ENCODE assay signal across 1 mouse cellular context in the genomic region with DNA sequence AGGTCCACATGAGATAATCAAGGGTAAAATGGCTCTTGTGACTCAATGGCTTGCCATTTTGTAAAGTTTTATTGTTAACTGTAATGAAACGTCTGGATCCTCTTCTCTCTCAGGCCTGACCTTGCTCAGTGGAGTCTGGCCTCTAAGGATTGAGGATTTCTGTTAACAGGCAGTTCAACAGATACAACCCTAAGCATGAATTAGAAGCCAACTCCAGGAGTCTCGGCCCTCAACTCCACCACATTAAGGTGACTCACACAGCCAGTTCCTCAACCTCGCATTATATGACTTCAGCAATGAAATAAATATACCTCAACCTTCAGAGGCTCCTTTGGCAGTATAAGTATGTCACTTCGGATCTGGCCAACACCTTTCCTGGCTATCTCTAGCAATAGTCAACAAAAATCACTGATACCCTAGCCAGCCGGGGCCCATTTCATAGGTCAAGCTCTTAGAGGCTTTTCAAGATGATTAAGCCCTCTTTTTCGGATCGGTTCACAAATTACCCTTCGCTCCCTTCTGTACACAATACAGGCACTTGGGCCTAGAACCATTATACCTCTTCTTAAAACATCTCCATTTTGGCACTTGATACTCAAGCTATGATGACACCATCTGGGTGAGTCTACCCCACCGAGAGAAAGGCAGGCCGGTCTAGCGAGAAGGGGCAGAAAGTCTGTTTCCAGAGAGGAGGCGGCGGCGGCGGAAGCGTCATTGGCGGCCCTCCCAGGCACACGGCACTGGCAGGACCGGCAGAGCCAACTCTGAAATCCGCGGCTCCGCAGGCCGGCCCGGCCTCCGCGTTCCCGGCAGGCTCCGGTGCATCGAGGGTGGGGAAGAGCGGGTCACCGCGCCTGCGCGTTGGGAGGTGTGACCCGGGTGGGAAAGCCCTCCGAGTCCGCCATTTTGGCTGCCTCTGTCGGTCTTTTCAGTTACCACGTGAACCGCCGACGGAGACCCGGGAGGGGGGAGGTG.
A peak's percentile ranks its signal among the peaks of the same experiment; 100 is the strongest.
TF ChIP-seq lines count a peak whose summit lies in the region.

Gene Naa15 (plus strand): TSS at position 51 of the 975 bp plus-strand sequence.

TF ChIP-seq in CH12.LX, 34 proteins besides CTCF, POLR2A, EP300 and RAD21 (continued from another document):
- peak; percentile 86 for TF ChIP-seq NELFE (IDR thresholded peaks at IDR 0.05; ENCODE audit: low read depth, low read length)
- no peak for TF ChIP-seq PAX5 (IDR thresholded peaks at IDR 0.05; ENCODE audit: low read length)
- peak; percentile 94; the same call in 1 of the 2 replicates for TF ChIP-seq ZMIZ1 (IDR thresholded peaks at IDR 0.05; ENCODE audit: low read depth, low read length)
- TF ChIP-seq SMC3 (IDR thresholded peaks at IDR 0.05; ENCODE audit: low read depth, low read length), result no peak
- 0 out of 2 replicates have a peak, but pooled peaks have one; percentile 40 for TF ChIP-seq TBP (conservative IDR thresholded peaks at IDR 0.05; ENCODE audit: low read depth, low read length)
- TF ChIP-seq MEF2A (IDR thresholded peaks at IDR 0.05; ENCODE audit: borderline replicate concordance, low read depth, low read length), result peak; percentile 32; the same call in 1 of the 2 replicates
- peak; percentile 90 for TF ChIP-seq MAX (IDR thresholded peaks at IDR 0.05; ENCODE audit: low read length)
- no peak for TF ChIP-seq ZNF384 (IDR thresholded peaks at IDR 0.05; ENCODE audit: low read depth, low read length)
- peak; percentile 94; the same call in 1 of the 2 replicates for TF ChIP-seq KAT2A (IDR thresholded peaks at IDR 0.05; ENCODE audit: insufficient replicate concordance, low read length)
- peak; percentile 77 for TF ChIP-seq CHD2 (IDR thresholded peaks at IDR 0.05; ENCODE audit: low read length)
- no peak for TF ChIP-seq ZC3H11A (IDR thresholded peaks at IDR 0.05; ENCODE audit: low read depth, low read length)
- peak; percentile 72 for TF ChIP-seq ELF1 (IDR thresholded peaks at IDR 0.05; ENCODE audit: low read depth, low read length)
- TF ChIP-seq E2F4 (IDR thresholded peaks at IDR 0.05; ENCODE audit: insufficient replicate concordance, low read depth, low read length), result no peak
- peak; percentile 64 for TF ChIP-seq IRF4 (IDR thresholded peaks at IDR 0.05; ENCODE audit: low read depth, low read length)
- TF ChIP-seq JUN (IDR thresholded peaks at IDR 0.05; ENCODE audit: insufficient read depth, low read depth, low read length), result no peak
- TF ChIP-seq RCOR1 (conservative IDR thresholded peaks at IDR 0.05; ENCODE audit: low read depth, low read length), result no peak
